Mouse (Mus musculus): ENCODE data around the gene Fscn1. TPM values are rescaled to one million over a fixed set of nuclear protein-coding genes. Genes with fewer than 3 reads are reported as not detected.

Fscn1 gene
- polyA plus RNA-seq, 1 experiment: not detected

GRCm38 (mm10) chr5:142984271-142984670 is 24.1 kb downstream of the Fscn1 start:
- TF ChIP-seq GATA1 (IDR thresholded peaks at IDR 0.05; ENCODE audit: low read length): peak; percentile 56

DNA sequence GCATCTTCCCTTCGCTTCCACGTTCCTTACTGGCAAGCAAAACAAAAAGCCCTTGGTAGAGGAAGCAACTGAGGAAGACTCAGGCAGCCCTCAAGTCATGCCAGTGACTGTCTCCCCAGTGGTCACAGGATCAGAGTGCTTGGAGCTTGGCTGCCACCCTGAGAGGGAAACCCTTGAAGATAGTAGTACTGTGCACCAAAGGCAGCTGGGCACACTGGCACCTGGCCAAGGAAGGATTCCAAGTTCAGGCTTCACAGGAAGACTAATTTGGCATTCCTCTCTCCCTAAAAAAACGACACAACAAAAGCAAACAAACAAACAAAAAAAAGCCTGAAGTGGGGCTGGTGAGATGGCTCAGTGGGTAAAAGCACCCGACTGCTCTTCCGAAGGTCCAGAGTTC is 28.4 kb downstream of the Fscn1 start:
- TF ChIP-seq GATA1 (IDR thresholded peaks at IDR 0.05; ENCODE audit: low read length): no peak

GRCm38 (mm10) chr5:142989167-142989566 is 29.0 kb downstream of the Fscn1 start:
- no peak for TF ChIP-seq GATA1 (IDR thresholded peaks at IDR 0.05; ENCODE audit: low read length)

- no peak for TF ChIP-seq GATA1 (IDR thresholded peaks at IDR 0.05; ENCODE audit: low read length)
Measured at GRCm38 (mm10) chr5:142994746-142995145, 34.6 kb downstream of the Fscn1 start.

DNA sequence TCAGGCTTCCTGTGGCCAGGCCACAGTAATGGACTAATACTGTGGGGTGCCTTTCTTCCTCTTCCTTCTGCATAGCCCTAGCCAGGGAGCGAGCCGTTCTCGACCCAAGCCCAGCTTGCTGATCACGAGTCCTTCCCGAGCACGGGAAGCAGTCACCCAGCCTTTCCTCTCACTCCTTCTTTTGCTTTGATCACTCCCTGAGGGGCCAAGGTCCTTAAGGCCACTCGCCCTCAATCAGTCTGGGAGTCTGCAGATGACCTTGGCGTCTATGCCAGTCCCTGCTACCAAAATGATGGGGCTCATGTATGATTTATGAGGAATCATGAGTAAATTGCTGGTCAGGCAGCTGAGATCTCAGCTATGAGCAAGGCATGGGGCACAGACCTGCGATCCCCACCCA is 37.4 kb downstream of the Fscn1 start:
- TF ChIP-seq GATA1 (IDR thresholded peaks at IDR 0.05; ENCODE audit: low read length): no peak

DNA sequence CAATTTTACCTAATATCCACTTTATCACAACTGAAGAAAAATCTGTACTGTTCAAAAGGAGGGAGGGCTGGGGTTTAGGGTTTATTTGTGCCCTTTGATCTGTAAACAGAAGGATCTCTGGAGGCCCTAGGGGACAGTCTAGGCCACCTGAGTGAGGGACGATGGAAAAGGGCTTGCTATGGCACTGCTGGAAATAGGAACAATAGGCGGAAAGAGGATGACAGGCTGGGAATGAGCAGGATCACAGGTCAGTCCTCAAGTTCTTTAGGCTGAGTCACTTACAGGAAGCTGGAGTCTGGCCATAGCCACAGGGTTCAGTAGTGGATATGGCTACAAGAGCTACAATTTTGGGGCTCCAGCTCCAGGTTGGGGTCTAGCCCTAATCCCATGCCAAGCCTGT is 38.0 kb downstream of the Fscn1 start:
- TF ChIP-seq GATA1 (IDR thresholded peaks at IDR 0.05; ENCODE audit: low read length): no peak

DNA sequence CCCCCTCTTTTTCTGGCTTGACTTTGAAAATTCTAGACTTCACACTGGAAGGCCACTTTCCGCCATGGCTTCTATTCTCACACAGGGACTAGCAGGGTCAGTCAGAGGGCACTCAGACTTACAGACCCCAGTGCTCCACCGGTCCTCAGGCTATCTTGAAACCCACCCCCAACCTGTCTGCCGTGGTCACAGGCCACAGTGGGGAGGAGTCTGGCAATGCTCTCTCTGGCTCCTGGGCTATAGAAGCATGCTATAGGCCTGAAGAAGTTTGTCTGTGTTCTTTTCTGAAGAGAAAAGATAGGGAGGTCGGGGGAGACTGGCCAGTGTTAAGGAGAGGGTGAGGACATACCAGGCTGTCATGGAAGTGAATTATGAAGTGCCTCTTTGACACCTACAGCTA is 39.9 kb downstream of the Fscn1 start:
- TF ChIP-seq GATA1 (IDR thresholded peaks at IDR 0.05; ENCODE audit: low read length): no peak

GRCm38 (mm10) chr5:143000654-143001500 is 40.7 kb downstream of the Fscn1 start:
- no peak for TF ChIP-seq GATA1 (IDR thresholded peaks at IDR 0.05; ENCODE audit: low read length)

DNA sequence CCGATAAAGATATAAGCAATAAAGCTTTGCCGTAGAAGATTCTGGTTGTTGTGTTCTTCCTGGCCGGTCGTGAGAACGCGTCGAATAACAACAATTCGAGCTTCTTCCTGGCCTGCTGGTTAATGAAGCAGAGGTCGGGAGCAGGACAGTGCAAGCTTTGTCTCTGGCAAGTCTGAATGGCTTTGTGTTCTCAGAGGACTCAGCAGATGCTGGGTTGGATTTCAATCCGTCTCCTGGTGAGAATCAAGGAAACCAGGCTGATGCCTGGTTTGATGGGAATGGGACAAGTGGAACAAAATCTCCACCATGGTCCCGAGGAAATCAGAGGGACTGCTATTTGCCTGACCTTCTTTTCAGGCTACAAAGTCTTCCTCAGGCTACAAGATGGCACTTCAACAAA is 49.2 kb downstream of the Fscn1 start:
- TF ChIP-seq GATA1 (IDR thresholded peaks at IDR 0.05; ENCODE audit: low read length): no peak

DNA sequence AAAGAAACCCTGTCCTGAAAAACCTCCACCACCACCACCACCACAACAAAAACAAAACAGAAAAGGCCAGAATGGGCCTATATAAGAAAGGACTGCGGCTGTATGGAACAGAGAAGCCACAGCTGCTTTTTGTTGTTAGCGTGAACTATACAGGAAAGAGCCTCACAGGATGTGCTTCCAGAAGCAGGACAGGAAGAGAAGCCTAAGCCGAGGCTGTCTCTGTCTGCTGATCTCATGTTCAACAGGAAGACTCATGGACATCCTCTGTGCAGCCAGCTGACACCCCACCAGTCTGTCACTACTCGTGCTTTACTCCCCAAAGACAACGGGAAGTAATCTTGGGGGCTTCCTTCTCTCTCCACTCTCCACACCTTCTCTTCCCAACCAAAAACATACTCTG is 57.3 kb downstream of the Fscn1 start:
- no peak for TF ChIP-seq GATA1 (IDR thresholded peaks at IDR 0.05; ENCODE audit: low read length)

Other genes with a start within 250 kb of the Fscn1 start
- gene Tnrc18, start 142.7 kb upstream of the Fscn1 start, polyA plus RNA-seq (2012): 5.1 and 5.8 TPM in 2 replicates
- 23.0 and 24.8 TPM in 2 replicates for gene Fbxl18, start 64.9 kb upstream of the Fscn1 start, polyA plus RNA-seq (2012)
- gene Actb, start 53.6 kb upstream of the Fscn1 start, polyA plus RNA-seq (2012): 731 and 1,813 TPM in 2 replicates
- gene Rnf216, start 152.7 kb downstream of the Fscn1 start, polyA plus RNA-seq (2012): 32.3 and 33.4 TPM in 2 replicates
- not detected in 2 replicates for gene Olfr718-ps1, start 187.2 kb downstream of the Fscn1 start, polyA plus RNA-seq (2012)
- gene Rbak, start 220.4 kb downstream of the Fscn1 start, polyA plus RNA-seq (2012): 3.8 and 6.4 TPM in 2 replicates
- gene Spdye4b, start 220.7 kb downstream of the Fscn1 start, polyA plus RNA-seq (2012): not detected in 2 replicates